Mouse (Mus musculus) neural tube, embryonic 13.5 days (tissue): ENCODE data around the gene Ncan. TPM values are rescaled to one million over a fixed set of nuclear protein-coding genes. Genes with fewer than 3 reads are reported as not detected.
A peak's percentile ranks its signal among the peaks of the same experiment; 100 is the strongest.

Experiments used
- ATAC-seq: fragments of 200-750 bp; cut with Nextera tagmentation; 2 replicates; pipeline ENCODE4 v1.8.0; 2017; ENCODE audit warnings: low read depth, mild to moderate bottlenecking, moderate TSS enrichment, moderate library complexity
- H3K27ac ChIP-seq: fragments of 300-500 bp; sonication (generic); replicated peaks from 2 replicates; pipeline ENCODE4 v1.5.1; 2015; ENCODE audit warnings: moderate library complexity, mild to moderate bottlenecking, inconsistent platforms
- H3K27me3 ChIP-seq: fragments of 300-500 bp; sonication (generic); 2 replicates; pipeline ENCODE4 v1.6.1; 2015; ENCODE audit warnings: mild to moderate bottlenecking, inconsistent platforms
- H3K36me3 ChIP-seq: fragments of 300-500 bp; sonication (generic); 2 replicates; pipeline ENCODE4 v1.6.1; 2015; ENCODE audit warnings: mild to moderate bottlenecking, inconsistent platforms
- H3K4me1 ChIP-seq: fragments of 300-500 bp; sonication (generic); replicated peaks from 2 replicates; pipeline ENCODE4 v1.6.1; 2015; ENCODE audit warnings: inconsistent platforms
- H3K4me2 ChIP-seq: fragments of 300-500 bp; sonication (generic); 2 replicates; pipeline ENCODE4 v1.6.1; 2015; ENCODE audit warnings: inconsistent platforms, mild to moderate bottlenecking, moderate library complexity
- H3K4me3 ChIP-seq: fragments of 300-500 bp; sonication (generic); 2 replicates; pipeline ENCODE4 v1.5.1; 2015; ENCODE audit warnings: mild to moderate bottlenecking, inconsistent platforms
- H3K9ac ChIP-seq: fragments of 300-500 bp; sonication (generic); 2 replicates; pipeline ENCODE4 v1.6.1; 2015; ENCODE audit warnings: moderate library complexity, mild to moderate bottlenecking, inconsistent platforms
- H3K9me3 ChIP-seq: fragments of 300-500 bp; sonication (generic); 2 replicates; pipeline ENCODE4 v1.6.1; 2016; ENCODE audit warnings: inconsistent platforms
- WGBS: fragments of 180-500 bp; shearing (Covaris S2); methylation state at CpG from one replicate; pipeline ENCODE4 v1.1.7; 2015; 5-methylcytosine and 5-hydroxymethylcytosine counted together
- polyA plus RNA-seq: library from polyadenylated mRNA; unstranded; fragments of >200 nt; fragmentation: Nextera tagmentation; extraction: Ambion mirVana; gene quantifications from 2 replicates; pipeline ENCODE4 v1.2.1, GENCODE M21; 2015

The Ncan gene
- polyA plus RNA-seq, 1 experiment from 2014 or later = 131 TPM

GRCm38 (mm10) chr8:70139981-70140380 is 19.3 kb upstream of the Ncan start:
- Histone ChIP-seq H3K4me2 (peak overlapping the region; percentile 89), H3K36me3 (peaks cover 51% of the 10 kb centered on the region), H3K9me3 (no peaks in the 10 kb centered on the region), H3K4me3 (peak overlapping the region; percentile 72), H3K4me1 (peaks cover 24% of the 10 kb centered on the region), H3K27ac (peak overlapping the region; percentile 85), H3K9ac (peak overlapping the region; percentile 86), H3K27me3 (no peaks in the 10 kb centered on the region)
- peak; percentile 1; the same call in 1 of the 2 replicates for ATAC-seq
- WGBS = 11% methylated on average over 9 of the region's 9 CpGs

- Histone ChIP-seq H3K4me2 (peak within 1 kb of the TSS; percentile 89), H3K9me3 (no peaks in the 10 kb centered on the region), H3K4me3 (peak within 1 kb of the TSS; percentile 72), H3K27ac (peak within 1 kb of the TSS; percentile 85), H3K9ac (peak within 1 kb of the TSS; percentile 86), H3K36me3 (peaks cover 51% of the 10 kb centered on the region), H3K27me3 (no peaks in the 10 kb centered on the region), H3K4me1 (peaks cover 24% of the 10 kb centered on the region)
- peak; percentile 97 for ATAC-seq
- WGBS = under 1% methylated on average over 46 of the region's 46 CpGs
These were observed 18.6 kb upstream of the Ncan start, which contains the start of the genes Rfxank, Borcs8 and Mef2b for GRCm38 (mm10) chr8:70139026-70139857. Gene Rfxank (minus strand): TSS chr8:70139154. Gene Borcs8 (plus strand): TSS chr8:70139499. Gene Mef2b (plus strand): TSS chr8:70139711.

GRCm38 (mm10) chr8:70137890-70138289 is 17.2 kb upstream of the Ncan start:
- Histone ChIP-seq H3K9ac (peak overlapping the region; percentile 71), H3K27ac (no peak overlapping the region), H3K27me3 (no peaks in the 10 kb centered on the region), H3K4me1 (peaks cover 24% of the 10 kb centered on the region), H3K4me3 (peak overlapping the region; percentile 72), H3K36me3 (peaks cover 51% of the 10 kb centered on the region), H3K4me2 (peak overlapping the region; percentile 65), H3K9me3 (no peaks in the 10 kb centered on the region)
- 80% methylated on average over 4 of the region's 4 CpGs for WGBS
- ATAC-seq = no peak

- ATAC-seq = no peak
- 85% methylated on average over 4 of the region's 4 CpGs for WGBS
- H3K27me3 ChIP-seq = no peaks in the 10 kb centered on the region
- H3K4me1 ChIP-seq = peaks cover 33% of the 10 kb centered on the region
- H3K27ac ChIP-seq = no peak overlapping the region
- H3K9me3 ChIP-seq = no peaks in the 10 kb centered on the region
- H3K4me3 ChIP-seq = no peak overlapping the region
- H3K9ac ChIP-seq = no peak overlapping the region
- no peak overlapping the region for H3K4me2 ChIP-seq
- peaks cover 46% of the 10 kb centered on the region for H3K36me3 ChIP-seq
These were observed 15.9 kb upstream of the Ncan start for GRCm38 (mm10) chr8:70136591-70136990.

- H3K36me3 ChIP-seq = peaks cover 46% of the 10 kb centered on the region
- no peak overlapping the region for H3K4me3 ChIP-seq
- no peaks in the 10 kb centered on the region for H3K27me3 ChIP-seq
- H3K27ac ChIP-seq = no peak overlapping the region
- WGBS = 95% methylated on average over 9 of the region's 9 CpGs
- peaks cover 30% of the 10 kb centered on the region for H3K4me1 ChIP-seq
- no peak for ATAC-seq
- no peak overlapping the region for H3K9ac ChIP-seq
- H3K9me3 ChIP-seq = no peaks in the 10 kb centered on the region
- H3K4me2 ChIP-seq = no peak overlapping the region
These were observed 14.3 kb upstream of the Ncan start for GRCm38 (mm10) chr8:70134931-70135330.

- no peak overlapping the region for H3K4me3 ChIP-seq
- H3K4me2 ChIP-seq = no peak overlapping the region
- H3K9me3 ChIP-seq = no peaks in the 10 kb centered on the region
- peaks cover 38% of the 10 kb centered on the region for H3K4me1 ChIP-seq
- no peak overlapping the region for H3K27ac ChIP-seq
- ATAC-seq = no peak
- no peak overlapping the region for H3K9ac ChIP-seq
- peaks cover 46% of the 10 kb centered on the region for H3K36me3 ChIP-seq
- 93% methylated on average over 5 of the region's 5 CpGs for WGBS
- H3K27me3 ChIP-seq = no peaks in the 10 kb centered on the region
These were observed 13.4 kb upstream of the Ncan start for GRCm38 (mm10) chr8:70134086-70134485.

- WGBS = 2% methylated on average over 37 of the region's 37 CpGs
These were observed 10.7 kb upstream of the Ncan start, which contains the start of gene Nr2c2ap for GRCm38 (mm10) chr8:70131166-70131883. Gene Nr2c2ap (plus strand): TSS chr8:70131333.

GRCm38 (mm10) chr8:70130066-70130465 is 9.4 kb upstream of the Ncan start:
- Histone ChIP-seq H3K36me3 (peaks cover 29% of the 10 kb centered on the region), H3K4me3 (no peak overlapping the region), H3K27me3 (no peaks in the 10 kb centered on the region), H3K9ac (no peak overlapping the region), H3K4me1 (peaks cover 33% of the 10 kb centered on the region), H3K4me2 (no peak overlapping the region), H3K27ac (peak overlapping the region; percentile 79), H3K9me3 (no peaks in the 10 kb centered on the region)
- WGBS = 82% methylated on average over 3 of the region's 3 CpGs
- ATAC-seq = no peak

More at GRCm38 (mm10) chr8:70131166-70131883, 10.7 kb upstream of the Ncan start, which contains the start of gene Nr2c2ap:
- peak; percentile 77 for ATAC-seq
- Histone ChIP-seq H3K4me3 (peak within 1 kb of the TSS; percentile 76), H3K36me3 (peaks cover 41% of the 10 kb centered on the region), H3K4me2 (peak within 1 kb of the TSS; percentile 85), H3K9ac (peak within 1 kb of the TSS; percentile 78), H3K27ac (peak within 1 kb of the TSS; percentile 79; the same call in 1 of the 2 replicates), H3K9me3 (no peaks in the 10 kb centered on the region), H3K4me1 (peaks cover 33% of the 10 kb centered on the region), H3K27me3 (no peaks in the 10 kb centered on the region)

- Histone ChIP-seq H3K27me3 (peaks cover under 1% of the 10 kb centered on the region; the same call in 1 of the 2 replicates), H3K9me3 (no peaks in the 10 kb centered on the region), H3K27ac (peak overlapping the region; percentile 79), H3K9ac (no peak overlapping the region), H3K4me2 (no peak overlapping the region), H3K36me3 (peaks cover 22% of the 10 kb centered on the region), H3K4me3 (no peak overlapping the region), H3K4me1 (peaks cover 33% of the 10 kb centered on the region)
- WGBS = 51% methylated on average over 9 of the region's 9 CpGs
- ATAC-seq = peak; percentile 70
These were observed 8.8 kb upstream of the Ncan start for GRCm38 (mm10) chr8:70129309-70129952.

GRCm38 (mm10) chr8:70128435-70128834 is 7.8 kb upstream of the Ncan start:
- no peak for ATAC-seq

GRCm38 (mm10) chr8:70124992-70125391 is 4.3 kb upstream of the Ncan start:
- no peak overlapping the region for H3K4me3 ChIP-seq
- H3K9me3 ChIP-seq = no peaks in the 10 kb centered on the region
- no peak for ATAC-seq
- H3K27me3 ChIP-seq = peaks cover 17% of the 10 kb centered on the region; the same call in 1 of the 2 replicates
- H3K4me2 ChIP-seq = no peak overlapping the region
- no peak overlapping the region for H3K27ac ChIP-seq
- H3K36me3 ChIP-seq = no peaks in the 10 kb centered on the region
- H3K9ac ChIP-seq = no peak overlapping the region
- H3K4me1 ChIP-seq = peaks cover 20% of the 10 kb centered on the region
- 68% methylated on average over 8 of the region's 8 CpGs for WGBS

More at GRCm38 (mm10) chr8:70128435-70128834, 7.8 kb upstream of the Ncan start:
- peaks cover 33% of the 10 kb centered on the region for H3K4me1 ChIP-seq
- peak overlapping the region; percentile 79 for H3K27ac ChIP-seq
- H3K4me2 ChIP-seq = 0 out of 2 replicates have a peak overlapping the region, but pooled peaks have one; percentile 3
- H3K27me3 ChIP-seq = peaks cover 10% of the 10 kb centered on the region; the same call in 1 of the 2 replicates
- no peak overlapping the region for H3K4me3 ChIP-seq
- no peaks in the 10 kb centered on the region for H3K9me3 ChIP-seq
- WGBS = 77% methylated on average over 3 of the region's 3 CpGs
- H3K9ac ChIP-seq = 0 out of 2 replicates have a peak overlapping the region, but pooled peaks have one; percentile 26
- peaks cover 12% of the 10 kb centered on the region for H3K36me3 ChIP-seq
